ENCODE assay signal across 18 mouse cellular contexts in genomic region chr2:9886921-9887610, GRCm38 (mm10). TPM values are rescaled to one million over a fixed set of nuclear protein-coding genes. Genes with fewer than 3 reads are reported as not detected.
DNase-seq lines count a peak whose midpoint lies in the region; ATAC-seq and TF ChIP-seq lines count a peak whose summit lies in the region.
"Had no signal": no experiment of that assay in that cellular context is flagged by ENCODE, and none has a peak within 500 bp of the region (broad histone marks: within the 10 kb centered on the region; RNA-seq: fewer than 3 reads in every experiment).

No protein-coding gene starts in this region.

- no peak overlapping the region for H3K27ac ChIP-seq in forebrain, embryonic 11.5 days (ENCODE audit: low read depth, low read length)
- H3K27ac ChIP-seq in forebrain, embryonic 15.5 days (replicated peaks), result no peak overlapping the region
- H3K27ac ChIP-seq in hindbrain, embryonic 14.5 days, result peak overlapping the region; percentile 78
- H3K27ac ChIP-seq in midbrain, embryonic 13.5 days, result peak overlapping the region; percentile 88
- H3K27ac ChIP-seq: macrophage had no signal

- H3K9ac ChIP-seq in forebrain, embryonic 11.5 days (ENCODE audit: low read length), result no peak overlapping the region
- no peak overlapping the region for H3K9ac ChIP-seq in forebrain, embryonic 15.5 days (replicated peaks)
- peak overlapping the region; percentile 10 for H3K9ac ChIP-seq in hindbrain, embryonic 14.5 days
- H3K9ac ChIP-seq in midbrain, embryonic 13.5 days (replicated peaks), result peak overlapping the region; percentile 71

- no peak for TF ChIP-seq CTCF in brain, embryonic 14.5 days (IDR thresholded peaks at IDR 0.05; ENCODE audit: borderline replicate concordance, extremely low read depth, insufficient read depth, insufficient read length)

- H3K4me2 ChIP-seq in forebrain, embryonic 11.5 days (ENCODE audit: low read depth, low read length, severe bottlenecking), result no peak overlapping the region
- H3K4me2 ChIP-seq in forebrain, embryonic 15.5 days (replicated peaks), result no peak overlapping the region
- peak overlapping the region; percentile 53 for H3K4me2 ChIP-seq in hindbrain, embryonic 14.5 days (replicated peaks)
- peak overlapping the region; percentile 68 for H3K4me2 ChIP-seq in midbrain, embryonic 13.5 days (replicated peaks)

- ATAC-seq in forebrain, embryonic 11.5 days (replicated peaks; ENCODE audit: low FRiP score), result no peak
- no peak for ATAC-seq in forebrain, embryonic 15.5 days (replicated peaks)
- no peak for ATAC-seq in hindbrain, embryonic 14.5 days (ENCODE audit: low FRiP score)
- ATAC-seq in midbrain, embryonic 13.5 days, result no peak
- ATAC-seq: activated CD4-positive, CD25-positive, alpha-beta regulatory T cell, adult 4 months; intestine, embryonic 16.5 days had no signal

- H3K27me3 ChIP-seq in forebrain, embryonic 11.5 days (ENCODE audit: control insufficient read depth, insufficient read depth, low read length), result peaks cover 93% of the 10 kb centered on the region
- H3K27me3 ChIP-seq in forebrain, embryonic 15.5 days, result peaks cover 73% of the 10 kb centered on the region
- peaks cover 92% of the 10 kb centered on the region for H3K27me3 ChIP-seq in hindbrain, embryonic 14.5 days (ENCODE audit: control insufficient read depth, insufficient read depth, low read length)
- peaks cover 92% of the 10 kb centered on the region for H3K27me3 ChIP-seq in midbrain, embryonic 13.5 days

- 4% methylated on average over 7 of the region's 7 CpGs for WGBS in forebrain, embryonic 11.5 days
- 2% methylated on average over 7 of the region's 7 CpGs for WGBS in forebrain, embryonic 15.5 days
- under 1% methylated on average over 7 of the region's 7 CpGs for WGBS in hindbrain, embryonic 14.5 days
- 2% methylated on average over 7 of the region's 7 CpGs for WGBS in midbrain, embryonic 13.5 days

- H3K4me1 ChIP-seq in forebrain, embryonic 11.5 days (replicated peaks; ENCODE audit: control insufficient read depth, insufficient read depth, low read length), result peaks cover 14% of the 10 kb centered on the region
- peaks cover 19% of the 10 kb centered on the region for H3K4me1 ChIP-seq in forebrain, embryonic 15.5 days
- no peaks in the 10 kb centered on the region; the same call in 1 of the 2 replicates for H3K4me1 ChIP-seq in hindbrain, embryonic 14.5 days (replicated peaks; ENCODE audit: control insufficient read depth, insufficient read depth, low read length)
- H3K4me1 ChIP-seq in midbrain, embryonic 13.5 days (replicated peaks), result peaks cover 12% of the 10 kb centered on the region; the same call in 1 of the 2 replicates

- no peaks in the 10 kb centered on the region for H3K36me3 ChIP-seq in forebrain, embryonic 11.5 days (ENCODE audit: control insufficient read depth, insufficient read depth, low read length)
- H3K36me3 ChIP-seq in forebrain, embryonic 15.5 days, result no peaks in the 10 kb centered on the region
- H3K36me3 ChIP-seq in hindbrain, embryonic 14.5 days (replicated peaks; ENCODE audit: control insufficient read depth, insufficient read depth), result no peaks in the 10 kb centered on the region
- no peaks in the 10 kb centered on the region for H3K36me3 ChIP-seq in midbrain, embryonic 13.5 days

- peak; percentile 47 for DNase-seq in forebrain, embryonic 11.5 days (ENCODE audit: low spot score)
- peak; percentile 9 for DNase-seq in brain, embryonic 14.5 days (ENCODE audit: low read depth)
- DNase-seq in hindbrain, embryonic 14.5 days (ENCODE audit: low spot score), result no peak
- no peak for DNase-seq in thymus, postnatal 36 days
- DNase-seq in spleen, postnatal 14 days (ENCODE audit: low spot score in 2 of 2), result no peak
- no peak for DNase-seq in heart, adult 11 months
- DNase-seq: cerebellum, postnatal 14 days; heart, adult 18-20 months; liver; lung, adult 2 months; right cerebral cortex, postnatal 4 days; thymus, adult 18-20 months had no signal

- H3K4me3 ChIP-seq in forebrain, embryonic 11.5 days (ENCODE audit: low read depth, low read length), result no peak overlapping the region
- H3K4me3 ChIP-seq in forebrain, embryonic 15.5 days, result no peak overlapping the region
- peak overlapping the region; percentile 29 for H3K4me3 ChIP-seq in hindbrain, embryonic 14.5 days (replicated peaks; ENCODE audit: low read length)
- H3K4me3 ChIP-seq in midbrain, embryonic 13.5 days (replicated peaks), result peak overlapping the region; percentile 48

- TF ChIP-seq POLR2A in brain, embryonic 14.5 days (IDR thresholded peaks at IDR 0.05; ENCODE audit: borderline replicate concordance, extremely low read depth, insufficient read depth, insufficient read length, poor library complexity, severe bottlenecking), result no peak

- no peaks in the 10 kb centered on the region for H3K9me3 ChIP-seq in forebrain, embryonic 11.5 days (ENCODE audit: control insufficient read depth, low read length)
- no peaks in the 10 kb centered on the region for H3K9me3 ChIP-seq in forebrain, embryonic 15.5 days
- H3K9me3 ChIP-seq in hindbrain, embryonic 14.5 days (ENCODE audit: control insufficient read depth, low read length), result no peaks in the 10 kb centered on the region
- no peaks in the 10 kb centered on the region for H3K9me3 ChIP-seq in midbrain, embryonic 13.5 days

RNA-seq across cellular contexts. Expression of gene 9230102O04Rik, which starts 2.3 kb away (rescaled TPM):
- polyA plus RNA-seq in forebrain, embryonic 11.5 days (2014; fragmentation: Nextera tagmentation; extraction: Ambion mirVana), result not detected in 2 replicates
- polyA plus RNA-seq in forebrain, embryonic 15.5 days (2015; fragmentation: Nextera tagmentation; extraction: Ambion mirVana), result not detected in 2 replicates
- 1.0 and 1.3 TPM in 2 replicates for polyA plus RNA-seq in brain, embryonic 14.5 days (2012; rRNA removed)
- 1.1 and 1.2 TPM in 2 replicates for polyA plus RNA-seq in hindbrain, embryonic 14.5 days (2014; fragmentation: Nextera tagmentation; extraction: Ambion mirVana)
- polyA plus RNA-seq in midbrain, embryonic 13.5 days (2015; fragmentation: Nextera tagmentation; extraction: Ambion mirVana), result 3.5 and 5.3 TPM in 2 replicates
- polyA plus RNA-seq: heart, embryonic 16.5 days; intestine, embryonic 16.5 days; lung, adult 2 months; macrophage had no signal

RNA-seq across cellular contexts. Expression of gene Gata3, which starts 2.8 kb away (rescaled TPM):
- polyA plus RNA-seq in forebrain, embryonic 11.5 days (2014; fragmentation: Nextera tagmentation; extraction: Ambion mirVana), result 3.4 and 4.2 TPM in 2 replicates
- 1.1 and 2.3 TPM in 2 replicates for polyA plus RNA-seq in forebrain, embryonic 15.5 days (2015; fragmentation: Nextera tagmentation; extraction: Ambion mirVana)
- 12.4 and 29.4 TPM in 2 replicates for polyA plus RNA-seq in brain, embryonic 14.5 days (2012; rRNA removed)
- polyA plus RNA-seq in hindbrain, embryonic 14.5 days (2014; fragmentation: Nextera tagmentation; extraction: Ambion mirVana), result 28.2 and 29.0 TPM in 2 replicates
- polyA plus RNA-seq in midbrain, embryonic 13.5 days (2015; fragmentation: Nextera tagmentation; extraction: Ambion mirVana), result 94.8 and 119 TPM in 2 replicates
- polyA plus RNA-seq: macrophage had no signal

RNA-seq across cellular contexts. Expression of gene 4930412O13Rik, which starts 6.0 kb away (rescaled TPM):
- not detected in 2 replicates for polyA plus RNA-seq in forebrain, embryonic 11.5 days (2014; fragmentation: Nextera tagmentation; extraction: Ambion mirVana)
- polyA plus RNA-seq in forebrain, embryonic 15.5 days (2015; fragmentation: Nextera tagmentation; extraction: Ambion mirVana), result not detected in 2 replicates
- polyA plus RNA-seq in brain, embryonic 14.5 days (2012; rRNA removed), result 1.6 and 2.6 TPM in 2 replicates
- 0.36 and 0.52 TPM in 2 replicates for polyA plus RNA-seq in hindbrain, embryonic 14.5 days (2014; fragmentation: Nextera tagmentation; extraction: Ambion mirVana)
- 1.7 and 3.9 TPM in 2 replicates for polyA plus RNA-seq in midbrain, embryonic 13.5 days (2015; fragmentation: Nextera tagmentation; extraction: Ambion mirVana)
- polyA plus RNA-seq: heart, embryonic 16.5 days; intestine, embryonic 16.5 days; lung, adult 2 months; macrophage had no signal

Comparison
In these comparisons a context has a peak if more than half of its experiments do, and no peak if none do; other contexts are left out.
1. DNase-seq: peak in forebrain, embryonic 11.5 days (single experiment) and brain, embryonic 14.5 days (single experiment); none in hindbrain, embryonic 14.5 days (single experiment), thymus, postnatal 36 days (0 of 2), spleen, postnatal 14 days (0 of 2) and heart, adult 11 months (single experiment).
2. H3K27ac ChIP-seq: peak in hindbrain, embryonic 14.5 days (single experiment) and midbrain, embryonic 13.5 days (single experiment); none in forebrain, embryonic 11.5 days (single experiment) and forebrain, embryonic 15.5 days (single experiment).
3. H3K4me2 ChIP-seq: peak in hindbrain, embryonic 14.5 days (single experiment) and midbrain, embryonic 13.5 days (single experiment); none in forebrain, embryonic 11.5 days (single experiment) and forebrain, embryonic 15.5 days (single experiment).
4. H3K4me3 ChIP-seq: peak in hindbrain, embryonic 14.5 days (single experiment) and midbrain, embryonic 13.5 days (single experiment); none in forebrain, embryonic 11.5 days (single experiment) and forebrain, embryonic 15.5 days (single experiment).
5. H3K9ac ChIP-seq: peak in hindbrain, embryonic 14.5 days (single experiment) and midbrain, embryonic 13.5 days (single experiment); none in forebrain, embryonic 11.5 days (single experiment) and forebrain, embryonic 15.5 days (single experiment).